Mouse (Mus musculus): ENCODE results near the gene Ppp1r14b.

The Ppp1r14b gene

DNA sequence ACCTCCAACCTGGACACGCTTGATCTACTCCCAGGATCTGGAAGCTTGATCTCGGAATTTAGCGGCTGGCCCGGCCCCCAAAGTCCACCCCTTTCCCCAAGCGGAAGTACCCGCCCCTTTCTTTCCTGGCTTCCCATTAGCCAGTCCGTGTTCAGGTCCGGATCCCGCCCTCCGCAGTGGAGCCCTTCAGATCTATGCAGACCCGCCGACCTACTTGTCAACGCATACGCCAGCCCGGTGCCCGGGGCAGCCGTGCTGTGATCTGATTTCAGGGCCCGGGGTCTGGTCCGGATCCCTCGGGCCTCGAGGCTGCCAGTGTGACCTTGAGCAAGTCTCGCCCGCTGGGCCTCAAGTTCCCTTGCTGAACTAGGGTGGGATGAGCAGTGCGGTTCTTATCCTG lies 21.2 kb downstream of the Ppp1r14b start, which contains the start of the genes Nudt22 and Trpt1:
Nudt22 (minus strand) TSS at position 112 of the 400 bp plus-strand sequence.
Trpt1 (plus strand) TSS at position 126 of the 400 bp plus-strand sequence.
- peak; percentile 92 for DNase-seq

- no peak for DNase-seq
Observed at GRCm38 (mm10) chr19:6997721-6998290, 23.0 kb downstream of the Ppp1r14b start.

DNA sequence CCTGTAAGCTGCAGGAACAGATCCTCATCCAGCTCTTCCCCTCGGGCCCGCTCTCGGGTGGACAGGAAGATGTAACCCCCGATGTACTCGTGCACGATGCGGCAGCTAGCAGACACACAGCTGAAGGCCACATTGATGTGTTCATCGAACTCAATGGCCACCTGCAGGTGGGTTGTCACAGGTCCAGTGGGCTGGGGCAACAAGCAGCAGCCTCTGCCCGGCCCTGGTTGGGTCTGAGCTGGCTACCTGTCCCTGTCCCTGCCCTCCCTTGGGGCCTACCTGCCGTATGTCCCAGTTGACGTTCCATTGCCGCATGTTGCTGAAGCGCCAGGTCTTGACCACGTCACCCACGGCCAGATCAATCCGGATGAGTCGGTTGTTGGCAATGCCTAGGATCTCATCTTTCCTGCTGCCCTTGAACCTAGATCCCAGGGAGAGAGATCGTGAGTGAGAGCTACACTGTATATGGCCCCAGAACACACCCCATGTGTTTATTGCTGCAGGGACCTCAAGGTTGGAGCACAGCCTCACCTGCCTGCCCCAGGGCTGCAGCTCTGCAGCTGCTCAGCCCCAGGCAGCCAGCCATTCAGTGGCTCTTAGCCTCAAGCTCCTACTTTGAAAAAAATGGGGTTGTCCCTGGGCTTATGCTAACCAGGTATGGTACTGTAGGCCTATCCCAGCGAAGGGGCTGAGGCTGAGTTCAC lies 24.7 kb downstream of the Ppp1r14b start:
- no peak for DNase-seq

GRCm38 (mm10) chr19:7006892-7007593 lies 32.3 kb downstream of the Ppp1r14b start:
- DNase-seq: no peak

DNA sequence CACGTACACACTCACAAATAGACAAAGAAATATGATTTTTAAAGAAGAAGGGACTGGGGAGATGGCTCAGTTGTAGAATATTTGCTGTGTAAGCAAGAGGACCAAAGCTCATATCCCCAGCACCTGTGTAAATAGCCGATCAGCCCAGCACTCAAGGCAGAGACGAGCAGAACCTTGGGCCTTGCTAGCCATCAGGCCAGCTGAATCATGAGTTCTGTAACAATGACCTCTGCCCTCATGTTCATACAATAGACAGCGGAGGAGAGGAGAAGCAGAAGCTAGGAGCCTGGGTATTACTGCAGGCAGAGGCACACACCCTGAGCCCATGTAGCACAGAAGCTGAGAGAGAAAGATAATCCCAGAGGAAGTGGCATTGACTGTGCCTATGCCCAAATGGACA lies 37.7 kb downstream of the Ppp1r14b start:
- no peak for DNase-seq

DNA sequence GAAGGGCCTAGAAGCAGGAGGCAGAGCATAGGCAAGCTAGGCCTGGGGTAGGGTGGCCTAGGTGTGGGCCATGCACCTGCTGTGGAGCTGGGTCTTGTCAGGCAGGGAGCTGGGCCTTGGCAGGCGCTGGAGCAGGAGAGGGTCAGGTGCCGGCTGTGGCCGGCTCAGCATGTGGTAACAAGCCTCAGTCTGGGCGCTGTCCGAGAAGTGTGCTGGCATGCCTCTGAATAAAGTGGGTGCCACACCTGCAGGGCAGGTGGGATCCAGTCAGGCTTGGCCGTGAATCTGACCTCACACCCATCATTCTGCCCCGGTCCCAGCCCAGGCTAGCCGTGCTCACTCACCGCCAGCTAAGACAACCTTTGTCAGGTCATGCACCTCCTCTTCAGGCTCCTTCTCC lies 39.2 kb downstream of the Ppp1r14b start:
- no peak for DNase-seq

GRCm38 (mm10) chr19:7014481-7015135 lies 39.8 kb downstream of the Ppp1r14b start:
- no peak for DNase-seq

DNA sequence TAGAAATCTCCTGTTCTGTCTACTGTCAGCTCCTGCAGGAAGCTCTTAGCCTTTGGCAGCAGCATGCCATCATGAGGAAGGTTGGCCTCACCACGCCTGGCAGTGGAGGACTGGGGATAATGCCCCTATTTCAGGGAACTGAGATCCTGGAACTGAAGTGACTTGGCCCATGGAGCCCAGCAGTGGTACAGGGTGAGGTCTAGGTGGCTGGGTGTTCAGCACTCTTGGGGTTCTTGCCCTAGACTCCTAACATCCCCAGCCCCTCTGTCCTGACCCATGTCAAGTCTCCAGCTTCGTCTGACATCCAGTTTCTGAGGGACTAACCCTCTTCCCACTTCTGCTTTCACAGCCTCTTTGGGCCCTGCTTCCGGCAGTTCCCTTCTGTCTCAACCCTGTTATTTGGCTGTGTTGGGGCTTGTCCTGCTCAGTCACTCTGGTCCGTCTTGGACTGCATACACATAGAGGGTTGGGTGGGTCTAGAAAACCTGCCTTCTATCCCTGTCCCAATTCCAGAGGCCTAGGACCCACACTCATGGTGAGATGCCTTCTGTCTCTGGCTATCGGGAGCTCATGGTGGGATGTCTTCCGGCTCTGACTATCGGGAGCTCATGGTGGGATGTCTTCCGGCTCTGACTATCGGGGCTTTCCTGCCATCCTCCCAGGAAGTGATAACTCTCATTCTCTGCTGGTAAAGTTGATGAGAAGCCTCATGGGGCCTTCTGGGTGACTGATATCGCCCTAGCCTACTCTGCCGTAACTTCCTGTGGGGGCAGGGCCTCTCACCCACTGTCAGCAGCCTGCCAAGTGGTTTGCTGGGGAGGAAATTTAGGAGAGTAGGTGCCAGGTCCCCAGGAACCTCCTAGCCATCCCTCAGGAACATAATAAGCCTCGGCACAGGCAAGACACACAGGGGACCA lies 43.0 kb downstream of the Ppp1r14b start:
- DNase-seq: no peak

GRCm38 (mm10) chr19:7018546-7018945 lies 43.8 kb downstream of the Ppp1r14b start:
- no peak for DNase-seq

GRCm38 (mm10) chr19:7019191-7019590 lies 44.4 kb downstream of the Ppp1r14b start, which contains the start of gene Fermt3:
Gene Fermt3, minus strand, starts transcription at chr19:7019469.
- no peak for DNase-seq

- peak; percentile 63 for DNase-seq
Observed at GRCm38 (mm10) chr19:7020224-7020641, 45.5 kb downstream of the Ppp1r14b start.
